Mouse (Mus musculus) small intestine, adult 2 months (tissue): ENCODE results near the gene Scimp.

Experiments
- CTCF ChIP-seq: fragments of 200-500 bp; IDR thresholded peaks from 2 replicates; pipeline ENCODE4 v1.5.1; 2012; ENCODE audit warnings: low read depth, mild to moderate bottlenecking, control low read depth, inconsistent platforms, low read length, moderate library complexity, mixed read lengths; ENCODE audit not compliant: insufficient replicate concordance, insufficient read length; ENCODE audit errors: extremely low read depth
- POLR2A ChIP-seq: fragments of 200-500 bp; IDR thresholded peaks from 2 replicates; pipeline ENCODE4 v1.6.1; 2012; ENCODE audit warnings: low read depth, mild to moderate bottlenecking, control low read depth, inconsistent platforms, low read length, moderate library complexity

DNA sequence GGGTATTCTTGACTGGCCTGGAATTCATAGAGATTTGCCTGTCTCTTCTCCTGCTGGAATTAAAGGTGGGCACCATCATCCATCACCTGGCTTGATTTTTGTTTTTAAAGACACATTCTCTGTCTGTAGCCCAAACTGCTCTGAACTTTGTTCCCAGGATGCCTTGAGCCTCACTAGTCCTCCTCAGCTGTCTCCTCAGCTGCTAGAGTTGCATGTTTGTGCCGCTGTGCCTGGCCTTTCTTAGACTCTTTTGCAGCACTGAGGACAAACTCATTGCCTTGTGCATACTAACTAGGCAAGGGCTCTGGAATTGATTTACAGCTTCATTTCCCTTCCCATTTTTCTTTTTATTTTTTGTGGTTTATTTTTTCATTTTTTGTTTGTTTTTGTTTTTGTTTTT is 48.0 kb upstream of the Scimp start:
- TF ChIP-seq CTCF (no peak), POLR2A (no peak)
